Mouse (Mus musculus): Measurements from ENCODE around the gene Mreg. TPM values are rescaled to one million over a fixed set of nuclear protein-coding genes. Genes with fewer than 3 reads are reported as not detected.
A peak's percentile ranks its signal among the peaks of the same experiment; 100 is the strongest.
"Not testable (repeated sequence)": the region's sequence is repeated elsewhere in the genome, so short reads cannot be mapped to it uniquely, and the experiment has no call there.

Mreg gene
- polyA plus RNA-seq, 1 experiment from 2014 or later, result 3.9 TPM

DNA sequence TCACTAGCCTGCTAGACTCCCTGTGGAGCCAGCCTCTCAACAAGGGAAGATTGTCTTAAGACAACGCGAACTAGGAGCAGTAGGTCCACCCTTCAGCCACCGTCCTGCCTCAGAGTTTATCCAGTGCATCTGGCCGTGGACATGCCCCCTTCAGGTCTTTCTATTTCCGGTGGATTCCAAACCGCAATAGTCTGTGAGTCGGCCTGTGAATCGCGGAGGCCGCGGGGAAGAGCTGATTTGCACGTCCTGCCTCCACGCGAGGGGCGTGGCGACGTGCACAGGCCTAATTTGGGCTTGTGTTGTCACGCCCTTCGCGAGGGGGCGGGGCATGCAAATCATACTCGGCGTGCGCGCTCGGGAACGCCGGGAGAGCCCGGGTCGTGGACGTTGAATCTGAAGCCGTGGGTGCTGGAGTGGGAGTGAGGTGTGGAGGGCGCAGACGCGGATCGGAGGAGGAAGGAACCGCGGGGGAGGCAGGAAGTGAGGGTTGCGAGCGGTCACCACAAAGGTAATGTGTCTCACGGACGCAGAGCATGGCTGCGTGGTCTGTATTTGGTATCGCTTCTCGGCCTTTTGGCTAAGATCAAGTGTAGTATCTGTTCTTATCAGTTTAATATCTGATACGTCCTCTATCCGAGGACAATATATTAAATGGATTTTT is 31.7 kb upstream of the Mreg start:
- no peaks in the 10 kb centered on the region for H3K27me3 ChIP-seq
- no peaks in the 10 kb centered on the region for H3K4me1 ChIP-seq
- peak; percentile 93 for ATAC-seq (ENCODE audit: insufficient number of reproducible peaks, insufficient read depth, low FRiP score, low TSS enrichment, low read depth)
- no peaks in the 10 kb centered on the region for H3K36me3 ChIP-seq
- H3K27ac ChIP-seq, result peak overlapping the region; percentile 99
- H3K9me3 ChIP-seq, result no peaks in the 10 kb centered on the region
- H3K4me2 ChIP-seq, result peak overlapping the region; percentile 57
- peak overlapping the region; percentile 47 for H3K4me3 ChIP-seq
- H3K9ac ChIP-seq, result peak overlapping the region; percentile 86
- WGBS, result under 1% methylated on average over 47 of the region's 47 CpGs

DNA sequence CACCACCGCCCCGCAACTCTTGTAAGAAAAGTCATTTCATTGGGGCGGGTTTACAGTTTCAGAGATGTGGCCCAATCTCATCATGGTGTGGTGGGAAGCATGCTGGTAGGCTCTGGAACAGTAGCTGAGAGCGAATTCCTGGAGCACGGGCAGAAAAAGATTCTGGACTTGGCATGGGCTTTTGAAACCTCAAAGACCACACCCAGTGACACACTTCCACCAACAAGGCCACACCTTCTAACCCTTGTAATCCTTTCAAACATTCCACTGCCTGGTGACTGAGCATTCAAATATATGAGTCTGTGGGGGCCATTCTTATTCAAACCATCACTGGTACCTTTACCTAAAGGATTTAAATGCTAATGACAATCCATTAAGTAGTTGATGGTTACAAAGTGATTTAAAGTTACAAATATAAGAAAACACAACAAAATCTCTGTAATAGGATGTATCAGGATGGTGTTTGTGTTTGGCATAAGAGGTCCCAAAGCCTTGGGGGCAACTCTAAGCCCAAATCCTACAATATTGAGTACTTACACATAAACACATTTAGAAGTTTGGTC is 30.6 kb upstream of the Mreg start:
- Histone ChIP-seq H3K4me1 (peaks cover 9% of the 10 kb centered on the region), H3K36me3 (no peaks in the 10 kb centered on the region), H3K4me3 (no peak overlapping the region), H3K27me3 (no peaks in the 10 kb centered on the region), H3K27ac (no peak overlapping the region), H3K9ac (no peak overlapping the region), H3K9me3 (no peaks in the 10 kb centered on the region), H3K4me2 (no peak overlapping the region)
- WGBS, result 89% methylated on average over 5 of the region's 5 CpGs
- ATAC-seq (ENCODE audit: insufficient number of reproducible peaks, insufficient read depth, low FRiP score, low TSS enrichment, low read depth), result no peak

DNA sequence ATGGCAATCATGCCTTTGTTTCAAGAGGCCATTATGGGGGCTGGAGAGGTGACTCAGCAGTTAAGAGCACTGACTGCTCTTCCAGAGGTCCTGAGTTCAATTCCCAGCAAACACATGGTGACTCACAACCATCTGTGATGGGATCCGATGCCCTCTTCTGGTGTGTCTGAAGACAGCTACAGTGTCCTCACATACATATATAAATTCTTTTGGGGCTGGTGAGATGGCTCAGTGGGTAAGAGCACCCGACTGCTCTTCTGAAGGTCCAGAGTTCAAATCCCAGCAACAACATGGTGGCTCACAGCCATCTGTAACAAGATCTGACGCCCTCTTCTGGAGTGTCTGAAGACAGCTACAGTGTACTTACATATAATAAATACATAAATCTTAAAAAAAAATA is 27.0 kb upstream of the Mreg start:
- H3K4me2 ChIP-seq; H3K4me3 ChIP-seq; H3K27ac ChIP-seq; H3K9me3 ChIP-seq; H3K27me3 ChIP-seq; H3K9ac ChIP-seq; H3K36me3 ChIP-seq; ATAC-seq (ENCODE audit: insufficient number of reproducible peaks, insufficient read depth, low FRiP score, low TSS enrichment, low read depth): not testable (repeated sequence)
- peaks cover 15% of the 10 kb centered on the region for H3K4me1 ChIP-seq
- 83% methylated on average over 3 of the region's 3 CpGs for WGBS

DNA sequence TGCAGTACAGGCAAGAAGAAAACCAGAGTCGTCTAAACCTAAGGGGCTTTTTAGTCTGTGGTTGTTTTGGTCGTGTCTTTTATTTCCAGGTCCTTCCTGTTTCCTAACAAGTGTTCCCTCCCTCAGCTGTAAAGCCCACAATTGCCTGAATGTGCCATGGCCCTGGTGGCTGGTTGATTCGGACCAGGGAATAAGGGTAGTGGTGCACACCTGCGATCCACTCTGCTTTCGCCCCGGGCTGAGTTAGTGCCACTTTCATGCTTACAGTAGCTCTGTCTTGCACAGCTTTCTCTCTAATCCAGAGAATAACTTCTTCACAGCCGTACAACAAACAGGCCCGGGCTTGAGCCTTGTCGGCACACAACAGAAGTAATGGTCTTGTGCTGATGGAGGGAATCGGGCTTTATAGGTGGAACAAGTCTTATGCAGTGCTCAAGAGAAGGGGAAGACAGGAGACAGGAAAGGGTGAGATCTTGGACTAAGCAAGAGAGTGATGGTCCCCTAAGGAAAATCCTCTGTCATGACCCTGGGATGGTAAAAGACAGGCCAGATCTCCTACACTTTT is 26.0 kb upstream of the Mreg start:
- WGBS, result 55% methylated on average over 10 of the region's 10 CpGs
- no peak for ATAC-seq (ENCODE audit: insufficient number of reproducible peaks, insufficient read depth, low FRiP score, low TSS enrichment, low read depth)

DNA sequence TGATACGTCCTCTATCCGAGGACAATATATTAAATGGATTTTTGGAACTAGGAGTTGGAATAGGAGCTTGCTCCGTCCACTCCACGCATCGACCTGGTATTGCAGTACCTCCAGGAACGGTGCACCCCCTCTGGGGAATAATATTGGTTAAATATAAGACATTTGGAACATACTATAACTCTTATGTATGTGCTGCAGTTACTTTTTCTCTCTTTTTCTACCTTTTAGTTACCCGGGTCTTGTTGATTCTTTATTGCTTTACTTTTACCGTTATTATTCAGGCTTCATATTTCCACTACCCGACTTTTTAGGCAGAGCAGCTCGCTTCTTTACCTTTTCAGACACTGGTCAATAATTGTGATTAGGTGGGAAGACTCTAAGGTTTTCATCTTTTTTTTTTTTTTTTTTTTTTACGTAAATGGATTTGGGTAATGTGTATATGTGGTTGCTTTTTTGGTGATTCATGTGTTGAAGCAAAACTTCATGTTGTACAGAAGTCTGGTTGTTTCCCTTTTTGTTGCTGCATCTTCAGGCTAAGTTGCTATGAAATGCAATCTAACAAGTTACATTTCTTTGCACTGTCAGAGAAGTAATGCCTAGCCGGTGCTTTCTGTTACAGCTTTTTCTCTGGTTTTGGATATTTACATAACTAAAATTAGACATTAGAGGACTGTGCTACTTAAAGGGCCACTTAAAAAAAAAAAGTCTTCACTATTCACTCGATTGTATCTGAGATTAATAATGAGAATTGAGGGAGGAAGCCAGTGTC is 25.1 kb upstream of the Mreg start:
- peak; percentile 22; the same call in 1 of the 2 replicates for ATAC-seq (ENCODE audit: insufficient number of reproducible peaks, insufficient read depth, low FRiP score, low TSS enrichment, low read depth)
- Histone ChIP-seq H3K4me3 (peak overlapping the region; percentile 28), H3K36me3 (no peaks in the 10 kb centered on the region), H3K9me3 (no peaks in the 10 kb centered on the region), H3K9ac (no peak overlapping the region), H3K4me2 (peak overlapping the region; percentile 52), H3K4me1 (peaks cover 15% of the 10 kb centered on the region), H3K27me3 (peaks cover 10% of the 10 kb centered on the region), H3K27ac (no peak overlapping the region)
- 4% methylated on average over 13 of the region's 13 CpGs for WGBS

More for the DNA sequence above, 26.0 kb upstream of the Mreg start:
- no peak overlapping the region; the same call in 1 of the 2 replicates for H3K27ac ChIP-seq
- peak overlapping the region; percentile 52 for H3K4me2 ChIP-seq
- peaks cover 15% of the 10 kb centered on the region for H3K4me1 ChIP-seq
- H3K9ac ChIP-seq, result 0 out of 2 replicates have a peak overlapping the region, but pooled peaks have one; percentile 27
- H3K4me3 ChIP-seq, result no peak overlapping the region
- H3K27me3 ChIP-seq, result peaks cover 7% of the 10 kb centered on the region
- no peaks in the 10 kb centered on the region for H3K9me3 ChIP-seq
- H3K36me3 ChIP-seq, result no peaks in the 10 kb centered on the region

DNA sequence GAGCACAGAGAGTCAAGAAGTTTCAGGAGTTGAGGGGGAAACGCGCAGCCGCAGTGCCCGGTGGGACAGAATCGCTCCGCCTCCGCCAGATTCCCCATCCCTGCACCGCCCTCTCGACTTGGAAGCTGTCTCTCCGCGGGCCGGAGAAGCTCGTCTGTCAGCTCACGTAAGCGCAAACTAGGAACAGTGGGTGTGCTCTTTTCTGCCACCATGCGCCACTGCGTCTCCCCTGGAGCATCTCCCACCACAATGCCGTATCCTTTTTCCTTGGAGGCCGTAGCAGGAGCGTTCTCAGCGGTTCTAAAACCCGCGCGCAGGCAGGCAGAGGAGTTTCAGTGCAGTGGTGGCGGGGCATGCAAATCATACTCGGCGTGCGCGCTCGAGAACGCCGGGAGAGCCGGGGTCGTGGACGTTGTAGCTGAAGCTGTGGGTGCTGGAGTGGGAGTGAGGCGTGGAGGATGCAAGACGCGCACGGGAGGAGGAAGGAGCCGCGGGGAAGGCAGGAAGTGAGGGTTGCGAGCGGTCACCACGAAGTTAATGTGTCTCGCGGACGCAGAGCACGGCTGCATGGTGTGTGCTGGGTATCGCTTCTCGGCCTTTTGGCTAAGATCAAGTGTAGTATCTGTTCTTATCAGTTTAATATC is 24.4 kb upstream of the Mreg start:
- H3K27me3 ChIP-seq, result peaks cover 10% of the 10 kb centered on the region
- H3K4me2 ChIP-seq, result peak overlapping the region; percentile 69
- peak overlapping the region; percentile 58 for H3K4me3 ChIP-seq
- H3K9me3 ChIP-seq, H3K36me3 ChIP-seq: not testable (repeated sequence)
- WGBS, result under 1% methylated on average over 37 of the region's 50 CpGs
- H3K27ac ChIP-seq, result peak overlapping the region; percentile 90
- peak; percentile 78 for ATAC-seq (ENCODE audit: insufficient number of reproducible peaks, insufficient read depth, low FRiP score, low TSS enrichment, low read depth)
- peak overlapping the region; percentile 72 for H3K9ac ChIP-seq
- peaks cover 15% of the 10 kb centered on the region for H3K4me1 ChIP-seq

DNA sequence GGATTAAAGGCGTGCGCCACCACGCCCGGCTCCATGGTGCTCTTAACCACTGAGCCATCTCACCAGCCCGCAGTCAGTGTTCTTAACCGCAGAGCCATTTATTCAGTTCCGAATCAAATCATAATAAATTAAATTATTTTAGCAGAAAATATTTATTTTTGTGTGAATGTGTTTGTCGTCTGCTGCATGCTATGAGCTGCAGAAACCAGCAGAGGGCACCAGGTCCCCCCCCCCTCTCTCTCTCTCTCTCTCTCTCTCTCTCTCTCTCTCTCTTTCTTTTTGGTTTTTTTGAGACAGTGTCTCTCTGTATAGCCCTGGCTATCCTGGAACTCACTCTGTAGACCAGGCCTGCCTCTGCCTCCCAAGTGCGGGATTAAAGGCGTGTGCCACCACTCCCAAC is 20.5 kb upstream of the Mreg start:
- WGBS, result 79% methylated on average over 10 of the region's 10 CpGs

DNA sequence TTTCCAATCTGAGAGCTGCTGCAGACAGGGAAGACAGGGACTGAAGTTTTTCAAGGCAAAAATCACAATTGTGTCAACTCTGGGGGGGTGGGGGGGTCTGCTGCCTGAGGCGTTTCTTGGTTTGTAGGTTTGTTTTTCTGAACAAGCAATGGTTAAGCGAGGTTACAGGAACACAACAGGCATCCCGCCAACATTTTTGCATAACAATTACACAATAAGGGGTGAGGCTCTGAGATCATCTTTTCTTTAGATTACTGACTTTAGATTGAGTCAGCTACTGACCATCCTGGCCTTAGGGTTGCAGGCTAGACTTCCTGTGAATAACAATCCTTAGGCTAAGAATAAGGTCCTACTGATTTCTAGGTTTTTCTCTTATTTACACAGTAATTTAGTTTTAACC is 16.9 kb upstream of the Mreg start:
- H3K4me3 ChIP-seq, result no peak overlapping the region
- no peaks in the 10 kb centered on the region for H3K36me3 ChIP-seq
- no peak overlapping the region for H3K9ac ChIP-seq
- H3K27ac ChIP-seq, result no peak overlapping the region
- no peaks in the 10 kb centered on the region for H3K9me3 ChIP-seq
- peaks cover 21% of the 10 kb centered on the region for H3K27me3 ChIP-seq
- WGBS, result 29% methylated on average over 3 of the region's 3 CpGs
- ATAC-seq (ENCODE audit: insufficient number of reproducible peaks, insufficient read depth, low FRiP score, low TSS enrichment, low read depth), result no peak
- no peaks in the 10 kb centered on the region for H3K4me1 ChIP-seq
- H3K4me2 ChIP-seq, result no peak overlapping the region

More for the DNA sequence above, 20.5 kb upstream of the Mreg start:
- peaks cover 10% of the 10 kb centered on the region for H3K27me3 ChIP-seq
- not testable (repeated sequence) for H3K36me3 ChIP-seq; H3K9ac ChIP-seq; H3K4me3 ChIP-seq; H3K9me3 ChIP-seq; H3K4me1 ChIP-seq; H3K27ac ChIP-seq; ATAC-seq (ENCODE audit: insufficient number of reproducible peaks, insufficient read depth, low FRiP score, low TSS enrichment, low read depth); H3K4me2 ChIP-seq

DNA sequence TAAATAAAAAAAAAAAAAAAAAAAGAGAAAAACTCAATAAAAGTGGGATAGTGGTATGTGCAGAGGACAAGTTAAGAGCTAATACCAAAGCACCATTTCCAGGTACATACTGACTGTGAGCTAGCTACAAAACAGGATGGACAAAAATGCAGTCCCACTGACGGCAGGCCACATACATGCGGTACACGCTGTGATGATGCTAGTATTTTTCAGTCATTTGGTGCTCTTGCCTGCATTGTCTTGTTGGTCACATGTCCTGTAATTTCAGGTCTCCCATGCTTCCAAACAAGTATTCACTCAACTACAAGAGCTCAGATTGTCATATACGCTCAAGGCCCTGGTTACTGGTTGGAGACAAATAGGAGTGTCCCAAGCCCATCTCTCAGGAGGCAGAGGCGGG is 15.4 kb upstream of the Mreg start:
- no peaks in the 10 kb centered on the region for H3K4me1 ChIP-seq
- H3K27ac ChIP-seq, result no peak overlapping the region
- no peaks in the 10 kb centered on the region for H3K9me3 ChIP-seq
- H3K4me3 ChIP-seq, result no peak overlapping the region
- no peak overlapping the region for H3K9ac ChIP-seq
- no peaks in the 10 kb centered on the region for H3K36me3 ChIP-seq
- ATAC-seq (ENCODE audit: insufficient number of reproducible peaks, insufficient read depth, low FRiP score, low TSS enrichment, low read depth), result no peak
- H3K27me3 ChIP-seq, result peaks cover 29% of the 10 kb centered on the region
- WGBS, result 88% methylated on average over 5 of the region's 5 CpGs
- no peak overlapping the region for H3K4me2 ChIP-seq

DNA sequence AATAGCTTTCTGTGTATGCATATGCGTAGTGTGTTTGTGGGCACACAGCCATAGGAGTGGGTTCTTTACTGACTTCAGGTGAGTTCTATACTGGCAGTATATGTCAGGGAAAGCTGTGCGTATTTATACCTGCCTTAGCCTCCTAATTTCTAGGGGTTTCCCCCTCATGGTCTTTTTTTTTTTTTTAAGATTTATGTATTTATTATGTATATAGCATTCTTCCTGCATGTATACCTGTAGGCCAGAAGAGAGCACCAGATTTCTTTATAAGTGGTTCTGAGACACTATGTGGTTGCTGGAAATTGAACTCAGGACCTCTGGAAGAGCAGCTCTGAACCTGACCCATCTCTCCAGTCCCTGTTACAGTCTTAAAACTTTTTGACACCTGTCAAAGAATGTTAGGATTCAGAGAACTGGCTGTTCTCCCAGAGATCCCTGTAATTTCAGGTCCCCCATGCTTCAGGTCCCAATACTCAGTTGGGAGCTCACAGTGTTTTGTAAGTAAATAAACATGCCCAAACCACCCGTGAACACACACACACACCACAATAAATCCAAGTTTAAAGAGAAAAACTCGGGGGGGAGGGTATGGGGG is 14.9 kb upstream of the Mreg start:
- Histone ChIP-seq H3K4me1 (no peaks in the 10 kb centered on the region), H3K9ac (no peak overlapping the region), H3K27ac (no peak overlapping the region), H3K4me2 (no peak overlapping the region), H3K4me3 (no peak overlapping the region), H3K9me3 (no peaks in the 10 kb centered on the region), H3K36me3 (no peaks in the 10 kb centered on the region), H3K27me3 (peaks cover 29% of the 10 kb centered on the region)
- no peak for ATAC-seq (ENCODE audit: insufficient number of reproducible peaks, insufficient read depth, low FRiP score, low TSS enrichment, low read depth)
- WGBS, result 48% methylated on average over 4 of the region's 4 CpGs
